Comparison of ENCODE assay signal across 9 mouse cellular contexts in genomic region chr2:104422230-104422629, GRCm38 (mm10). TPM values are rescaled to one million over a fixed set of nuclear protein-coding genes. Genes with fewer than 3 reads are reported as not detected.
DNase-seq lines count a peak whose midpoint lies in the region; ATAC-seq and TF ChIP-seq lines count a peak whose summit lies in the region.
"Had no signal": no experiment of that assay in that cellular context is flagged by ENCODE, and none has a peak within 500 bp of the region (broad histone marks: within the 10 kb centered on the region; RNA-seq: fewer than 3 reads in every experiment).

No protein-coding gene starts in this region.

- no peaks in the 10 kb centered on the region; a peak in 1 of 4 replicates for H3K36me3 ChIP-seq in MEL (ENCODE audit: control insufficient read depth in 1 of 2, insufficient read depth in 2 of 2, low read length in 2 of 2)
- H3K36me3 ChIP-seq: limb, embryonic 15.5 days had no signal

- intact Hi-C loops in heart, postnatal 25 days (cut with DNase I) = loop anchor here (5.0 kb wide), 1 partner anchor 380 kb away; no protein-coding TSS in a partner anchor

- no peak overlapping the region for H3K9ac ChIP-seq in MEL (ENCODE audit: control insufficient read depth, low read depth, low read length, poor library complexity, severe bottlenecking)
- H3K9ac ChIP-seq: limb, embryonic 15.5 days had no signal

- no peak for TF ChIP-seq POLR2A in MEL (IDR thresholded peaks at IDR 0.05; ENCODE audit: control insufficient read depth in 1 of 2, insufficient read depth in 1 of 2, low read depth in 1 of 2, low read length in 2 of 2, poor library complexity in 1 of 2)

- TF ChIP-seq EP300 in MEL (IDR thresholded peaks at IDR 0.05; ENCODE audit: low read depth in 1 of 2, low read length in 2 of 2) = no peak

- H3K27ac ChIP-seq in MEL (ENCODE audit: control insufficient read depth, low read depth, low read length) = no peak overlapping the region
- H3K27ac ChIP-seq: limb, embryonic 15.5 days had no signal

- H3K4me1 ChIP-seq in MEL (ENCODE audit: control insufficient read depth in 1 of 2, insufficient read depth in 2 of 2, low read length in 2 of 2) = peaks cover 0 to 8% of the 10 kb centered on the region in 2 experiments; a peak in 1 of 4 replicates
- H3K4me1 ChIP-seq: limb, embryonic 15.5 days had no signal

- TF ChIP-seq CTCF in MEL (IDR thresholded peaks at IDR 0.05 in 2 of 3, conservative IDR thresholded peaks at IDR 0.05 in 1 of 3; ENCODE audit: control insufficient read depth in 1 of 3, insufficient read depth in 1 of 3, low read depth in 2 of 3, low read length in 3 of 3, poor library complexity in 1 of 3, severe bottlenecking in 1 of 3) = peak; percentile 8 to 82 (median 59); a peak in 4 of 6 replicates

- peak; percentile 87 for TF ChIP-seq RAD21 in MEL (IDR thresholded peaks at IDR 0.05; ENCODE audit: low read depth, low read length)

- ATAC-seq in megakaryocyte, adult 5-6 weeks (ENCODE audit: poor library complexity, severe bottlenecking) = peak; percentile 87
- ATAC-seq in erythroid progenitor cell, adult 5-6 weeks (replicated peaks; ENCODE audit: low FRiP score, poor library complexity, severe bottlenecking) = no peak

- H3K27me3 ChIP-seq in MEL (ENCODE audit: control insufficient read depth in 1 of 2, insufficient read depth in 2 of 2, low read length in 2 of 2) = no peaks in the 10 kb centered on the region; a peak in 1 of 4 replicates
- H3K27me3 ChIP-seq: limb, embryonic 15.5 days had no signal

- H3K9me3 ChIP-seq in MEL (replicated peaks; ENCODE audit: insufficient read depth, low read length) = no peaks in the 10 kb centered on the region
- H3K9me3 ChIP-seq: limb, embryonic 15.5 days had no signal

- peak; percentile 39 for DNase-seq in kidney, adult 9 months
- no peak for DNase-seq in kidney, postnatal 4 days
- peak; percentile 70 for DNase-seq in MEL (ENCODE audit: low read depth, low spot score)
- peak; percentile 15 for DNase-seq in embryo, embryonic 9.5 days (ENCODE audit: extremely low spot score)
- DNase-seq in urinary bladder, postnatal 14 days (ENCODE audit: low spot score) = no peak
- no peak for DNase-seq in heart, postnatal 25 days (ENCODE audit: low spot score)

- no peak overlapping the region for H3K4me3 ChIP-seq in MEL (ENCODE audit: control insufficient read depth in 1 of 2, insufficient read depth in 1 of 2, low read depth in 2 of 2, low read length in 2 of 2)
- H3K4me3 ChIP-seq: limb, embryonic 15.5 days had no signal

- no peaks in the 10 kb centered on the region for H3K79me2 ChIP-seq in MEL (ENCODE audit: control insufficient read depth, insufficient read depth, low read length, poor library complexity)

TF ChIP-seq in MEL, 35 proteins besides CTCF, POLR2A, EP300 and RAD21:
- TF ChIP-seq ZC3H11A (IDR thresholded peaks at IDR 0.05; ENCODE audit: low read depth, low read length) (peak; percentile 91), ZNF384 (IDR thresholded peaks at IDR 0.05; ENCODE audit: low read depth, low read length) (no peak), SMC3 (IDR thresholded peaks at IDR 0.05; ENCODE audit: low read depth, low read length) (peak; percentile 93), TAL1 (IDR thresholded peaks at IDR 0.05; ENCODE audit: low read length) (no peak)

RNA-seq across cellular contexts. Expression of gene D430041D05Rik, which starts 11.4 kb away (rescaled TPM):
- 0.46 and 0.69 TPM in 2 replicates for total RNA-seq in MEL (2012; rRNA removed)
- 1 to 10 TPM in 1 of 2 experiments, not detected in 1; 1.1 TPM for polyA plus RNA-seq in MEL (2012; ENCODE audit: insufficient read depth in 1 of 2, insufficient read length in 2 of 2, low read depth in 1 of 2, low replicate concordance in 2 of 2, missing spikeins in 1 of 2)
- total RNA-seq in megakaryocyte, adult 5-6 weeks (2015) = not detected in 2 replicates
- not detected in 2 replicates for total RNA-seq in megakaryocyte, adult 5-6 weeks (2017)
- total RNA-seq in erythroid progenitor cell, adult 5-6 weeks (2015; ENCODE audit: low replicate concordance) = not detected in 2 replicates
- not detected in 2 replicates for total RNA-seq in erythroid progenitor cell, adult 5-6 weeks (2017; ENCODE audit: low replicate concordance)
- under 1 TPM; 0.03 TPM for total RNA-seq in heart, postnatal 25 days (2021)

Comparison
In these comparisons a context has a peak if more than half of its experiments do, and no peak if none do; other contexts are left out.
1. DNase-seq: peak in kidney, adult 9 months (single experiment), MEL (single experiment) and embryo, embryonic 9.5 days (single experiment); none in kidney, postnatal 4 days (0 of 2), urinary bladder, postnatal 14 days (single experiment) and heart, postnatal 25 days (single experiment).